Mouse (Mus musculus) splenic B cell, adult 2 months (primary cell): ENCODE measurements at regions not wholly inside any gene's neighbourhood (a gene's known extent, or its start where the extent isn't known, plus 50 kb on each side); places are given as distances from the start of the nearest gene placed in this dataset.

Experiments used
- DNase-seq: peaks from one replicate; pipeline ENCODE4 v3.0.0-alpha.2; 2011; ENCODE audit warnings: low read depth, low spot score
- H3K27me3 ChIP-seq: 2 replicates; pipeline ENCODE4 v1.6.1; 2012; ENCODE audit warnings: mild to moderate bottlenecking, low read length, moderate library complexity, mixed read lengths; ENCODE audit not compliant: control insufficient read depth, poor library complexity, insufficient read depth, severe bottlenecking
- H3K36me3 ChIP-seq: 2 replicates; pipeline ENCODE4 v1.6.1; 2012; ENCODE audit warnings: mild to moderate bottlenecking, low read length, moderate library complexity, mixed read lengths; ENCODE audit not compliant: control insufficient read depth, poor library complexity, insufficient read depth, severe bottlenecking

DNA sequence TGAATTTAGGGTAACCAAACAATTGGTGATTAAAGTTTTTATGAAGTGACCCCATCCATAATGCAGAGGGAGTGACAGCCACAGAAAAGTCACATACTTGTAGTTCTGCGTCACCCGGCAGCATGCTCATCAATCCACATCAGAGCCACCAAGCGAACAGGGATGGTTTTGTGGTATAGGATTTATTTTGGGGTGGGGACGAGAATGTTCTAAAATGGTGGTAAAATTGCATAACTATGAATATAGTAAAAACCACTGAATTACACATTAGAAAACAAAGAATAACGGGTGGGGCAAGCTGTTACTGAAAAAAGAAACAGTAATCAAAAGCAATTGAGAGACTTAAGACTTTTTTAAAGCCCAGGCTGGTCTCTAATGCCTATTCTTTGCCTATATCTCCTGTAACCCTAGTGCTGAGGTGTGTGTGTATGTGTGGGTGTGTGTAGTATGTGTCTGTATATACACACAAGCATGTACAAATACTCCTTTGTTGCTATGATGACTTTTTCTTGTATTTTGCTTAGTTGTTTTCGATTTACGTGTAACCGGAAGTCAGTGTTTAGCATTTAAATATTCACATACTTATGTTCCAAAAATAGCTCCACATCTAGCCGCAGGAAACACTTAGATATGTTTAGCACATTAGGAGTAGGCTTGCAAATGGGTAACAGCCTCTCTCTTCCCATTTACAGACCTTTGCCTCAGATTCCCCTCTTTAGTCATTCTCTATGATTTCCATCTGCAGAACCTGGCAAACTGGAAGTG, 57.4 kb upstream of the Jak2 start:
- H3K27me3 ChIP-seq, result no peaks in the 10 kb centered on the region
- H3K36me3 ChIP-seq, result no peaks in the 10 kb centered on the region
- DNase-seq, result peak; percentile 19

DNA sequence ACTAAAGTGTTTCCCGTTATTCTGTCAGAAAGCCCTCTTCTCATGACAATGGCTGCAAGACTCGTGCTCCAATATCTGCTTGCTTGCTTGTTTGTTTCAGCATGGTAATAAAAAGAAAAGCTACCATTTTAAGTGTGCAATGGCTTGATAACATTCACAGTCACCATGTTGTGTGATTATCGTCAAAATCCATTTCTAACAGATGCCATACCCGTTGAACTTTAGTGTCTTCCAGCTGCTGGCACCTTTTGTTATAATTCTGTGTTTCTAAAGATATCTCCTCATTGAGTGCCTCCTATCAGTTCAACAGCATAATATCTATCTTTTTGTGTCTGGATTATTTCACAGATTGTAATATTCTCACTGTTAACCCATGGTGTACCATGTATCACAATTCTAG, 55.4 kb upstream of the Jak2 start:
- Histone ChIP-seq H3K36me3 (no peaks in the 10 kb centered on the region), H3K27me3 (no peaks in the 10 kb centered on the region)
- DNase-seq, result no peak

- DNase-seq, result no peak
- Histone ChIP-seq H3K27me3 (no peaks in the 10 kb centered on the region), H3K36me3 (no peaks in the 10 kb centered on the region)
Observed at GRCm38 (mm10) chr19:29198636-29199035, 53.0 kb upstream of the Jak2 start.

DNA sequence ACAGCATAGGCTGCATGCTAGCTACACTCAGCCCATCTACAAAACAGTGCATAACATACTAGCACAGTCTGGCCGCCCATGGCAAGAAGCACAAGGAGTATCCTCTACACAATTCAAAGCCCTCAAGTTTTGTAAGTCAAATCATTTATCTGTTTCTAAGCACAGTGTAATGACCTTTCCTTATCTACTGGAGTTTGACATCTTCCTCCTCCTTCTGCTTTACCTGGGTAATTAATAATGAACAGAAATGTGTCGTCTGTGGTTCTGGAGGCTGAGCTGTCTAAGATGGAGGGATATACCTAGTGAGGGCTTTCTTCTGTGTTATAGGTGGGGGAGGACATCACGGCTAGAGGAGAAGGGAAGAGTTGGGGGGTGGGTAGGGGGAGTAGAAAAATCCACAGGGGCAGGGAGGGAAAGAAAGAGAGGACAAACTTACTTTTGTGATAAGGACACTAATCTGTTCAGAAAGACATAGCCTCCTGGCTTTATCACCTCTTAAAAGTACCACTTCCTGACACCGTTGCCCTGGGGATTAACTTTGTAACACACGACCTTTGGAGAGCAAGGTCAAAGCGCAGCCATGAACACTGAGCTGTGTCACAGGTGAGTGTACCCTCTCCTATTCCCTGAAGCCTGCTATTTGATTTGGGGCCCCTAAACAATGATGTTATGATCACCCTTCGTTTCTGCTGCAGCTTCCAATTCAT, 52.4 kb upstream of the Jak2 start:
- no peak for DNase-seq
- no peaks in the 10 kb centered on the region for H3K27me3 ChIP-seq
- no peaks in the 10 kb centered on the region for H3K36me3 ChIP-seq

GRCm38 (mm10) chr19:29201674-29202073, 50.0 kb upstream of the Jak2 start:
- no peak for DNase-seq
- no peaks in the 10 kb centered on the region for H3K27me3 ChIP-seq

More at GRCm38 (mm10) chr19:29201674-29202073, 50.0 kb upstream of the Jak2 start:
- no peaks in the 10 kb centered on the region for H3K36me3 ChIP-seq
